11 mouse cellular contexts compared by ENCODE assay signal in the genomic region with DNA sequence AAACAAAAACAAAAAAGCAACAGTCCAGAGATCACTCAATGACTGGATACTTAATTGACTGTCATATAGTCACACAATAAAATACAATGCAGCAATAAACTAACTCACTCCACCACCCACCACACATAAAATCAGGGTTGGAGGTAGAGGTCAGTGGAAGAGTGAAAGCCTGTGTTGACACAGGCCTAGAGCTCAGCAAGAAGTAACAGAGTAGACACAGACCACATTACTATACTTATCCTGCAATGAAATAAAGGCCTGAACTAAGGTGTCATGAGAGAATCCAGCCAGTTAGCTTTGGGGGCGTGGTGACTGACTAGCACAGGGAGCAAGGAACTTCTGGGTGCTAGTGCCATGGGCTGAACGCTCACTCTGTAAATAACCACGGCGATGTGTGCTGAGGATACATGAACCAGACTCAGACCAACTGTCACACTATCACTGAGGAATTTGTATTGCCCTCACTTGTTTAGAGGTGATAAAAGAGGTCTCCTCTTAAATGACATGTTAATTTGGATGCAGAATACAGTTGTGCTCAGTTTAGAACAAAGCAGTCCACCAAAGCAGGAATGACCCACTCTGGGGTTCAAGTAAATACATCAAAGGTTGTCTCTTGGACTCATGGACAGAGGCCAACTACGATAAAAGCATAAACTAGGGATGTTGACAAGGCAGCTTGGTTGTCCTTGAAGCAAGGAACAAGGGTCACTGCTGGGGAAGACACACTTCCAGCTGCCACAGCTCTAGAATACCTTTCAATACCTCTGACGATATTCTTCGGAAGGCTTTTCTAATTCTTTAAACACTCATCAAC. TPM values are rescaled to one million over a fixed set of nuclear protein-coding genes. Genes with fewer than 3 reads are reported as not detected.
DNase-seq lines count a peak whose midpoint lies in the region; ATAC-seq and TF ChIP-seq lines count a peak whose summit lies in the region.
"Had no signal": no experiment of that assay in that cellular context is flagged by ENCODE, and none has a peak within 500 bp of the region (broad histone marks: within the 10 kb centered on the region; RNA-seq: fewer than 3 reads in every experiment).

No protein-coding gene starts in this region.

- no peak overlapping the region for H3K4me2 ChIP-seq in intestine, embryonic 15.5 days (replicated peaks)
- peak overlapping the region; percentile 20; the same call in 1 of the 2 replicates for H3K4me2 ChIP-seq in liver, embryonic 14.5 days (ENCODE audit: low read depth)
- H3K4me2 ChIP-seq in hindbrain, embryonic 16.5 days (ENCODE audit: low read length): no peak overlapping the region
- H3K4me2 ChIP-seq: embryonic facial prominence, embryonic 13.5 days; limb, embryonic 15.5 days had no signal

- H3K9ac ChIP-seq in intestine, embryonic 15.5 days: no peak overlapping the region
- H3K9ac ChIP-seq in liver, embryonic 14.5 days (replicated peaks): no peak overlapping the region
- no peak overlapping the region for H3K9ac ChIP-seq in hindbrain, embryonic 16.5 days (ENCODE audit: low read depth, low read length)
- H3K9ac ChIP-seq: embryonic facial prominence, embryonic 13.5 days; limb, embryonic 15.5 days had no signal

- no peaks in the 10 kb centered on the region for H3K4me1 ChIP-seq in intestine, embryonic 15.5 days (replicated peaks)
- H3K4me1 ChIP-seq in liver, embryonic 14.5 days (replicated peaks; ENCODE audit: control insufficient read depth in 2 of 2, insufficient read depth in 2 of 2, low read length in 1 of 2): peaks cover 0 to 9% of the 10 kb centered on the region in 2 experiments; a peak in 3 of 4 replicates
- H3K4me1 ChIP-seq in hindbrain, embryonic 16.5 days (ENCODE audit: control insufficient read depth, insufficient read depth, low read depth, low read length): no peaks in the 10 kb centered on the region

- TF ChIP-seq EP300 in liver, embryonic 14.5 days (IDR thresholded peaks at IDR 0.05; ENCODE audit: low read depth): no peak

- peak; percentile 75 for ATAC-seq in intestine, embryonic 15.5 days
- ATAC-seq in liver, embryonic 14.5 days (ENCODE audit: insufficient read depth): peak; percentile 69
- no peak for ATAC-seq in hindbrain, embryonic 16.5 days

- H3K27ac ChIP-seq in intestine, embryonic 15.5 days: no peak overlapping the region
- H3K27ac ChIP-seq in liver, embryonic 14.5 days: no peak overlapping the region
- no peak overlapping the region for H3K27ac ChIP-seq in hindbrain, embryonic 16.5 days (ENCODE audit: low read depth, low read length)
- H3K27ac ChIP-seq: embryonic facial prominence, embryonic 13.5 days; limb, embryonic 15.5 days had no signal

- H3K9me3 ChIP-seq in intestine, embryonic 15.5 days: no peaks in the 10 kb centered on the region
- no peaks in the 10 kb centered on the region for H3K9me3 ChIP-seq in liver, embryonic 14.5 days (ENCODE audit: control insufficient read depth, low read length)
- H3K9me3 ChIP-seq in hindbrain, embryonic 16.5 days (ENCODE audit: control insufficient read depth, low read length): no peaks in the 10 kb centered on the region
- H3K9me3 ChIP-seq: embryonic facial prominence, embryonic 13.5 days; G1E; limb, embryonic 15.5 days had no signal

- WGBS in intestine, embryonic 15.5 days: 37% methylated on average over 7 of the region's 7 CpGs
- WGBS in liver, embryonic 14.5 days (ENCODE audit: insufficient replicate concordance): 73% methylated on average over 7 of the region's 7 CpGs
- 86% methylated on average over 7 of the region's 7 CpGs for WGBS in hindbrain, embryonic 16.5 days

- no peaks in the 10 kb centered on the region for H3K27me3 ChIP-seq in intestine, embryonic 15.5 days (replicated peaks)
- H3K27me3 ChIP-seq in liver, embryonic 14.5 days (ENCODE audit: control insufficient read depth, insufficient read depth, low read length): no peaks in the 10 kb centered on the region
- no peaks in the 10 kb centered on the region for H3K27me3 ChIP-seq in hindbrain, embryonic 16.5 days (replicated peaks; ENCODE audit: control insufficient read depth, insufficient read depth, low read length)
- H3K27me3 ChIP-seq: embryonic facial prominence, embryonic 13.5 days; limb, embryonic 15.5 days had no signal

- peak; percentile 35 for DNase-seq in ZHBTc4 (ENCODE audit: low read depth, low spot score)
- peak; percentile 53 for DNase-seq in heart, adult 8-10 months (ENCODE audit: low spot score)
- DNase-seq in liver, embryonic 14.5 days (ENCODE audit: low read depth in 3 of 3, low spot score in 3 of 3): no peak
- DNase-seq in layer of hippocampus, adult 8-10 months (ENCODE audit: low spot score in 2 of 2): no peak
- no peak for DNase-seq in embryo, embryonic 11 days
- DNase-seq: cerebellum, adult 18-20 months had no signal

- TF ChIP-seq CTCF in liver, embryonic 14.5 days (IDR thresholded peaks at IDR 0.05; ENCODE audit: low read depth): no peak

- H3K36me3 ChIP-seq in intestine, embryonic 15.5 days: no peaks in the 10 kb centered on the region
- H3K36me3 ChIP-seq in liver, embryonic 14.5 days (replicated peaks; ENCODE audit: control insufficient read depth, insufficient read depth, low read depth): no peaks in the 10 kb centered on the region
- H3K36me3 ChIP-seq in hindbrain, embryonic 16.5 days (ENCODE audit: control insufficient read depth, insufficient read depth, low read length): no peaks in the 10 kb centered on the region
- H3K36me3 ChIP-seq: limb, embryonic 15.5 days had no signal

- H3K4me3 ChIP-seq in intestine, embryonic 15.5 days (replicated peaks): no peak overlapping the region
- H3K4me3 ChIP-seq in liver, embryonic 14.5 days (ENCODE audit: insufficient read depth in 1 of 2, low read depth in 2 of 2, low read length in 2 of 2): no peak overlapping the region
- no peak overlapping the region for H3K4me3 ChIP-seq in hindbrain, embryonic 16.5 days (ENCODE audit: low read length)
- H3K4me3 ChIP-seq: embryonic facial prominence, embryonic 13.5 days; limb, embryonic 15.5 days had no signal

RNA-seq across cellular contexts. Expression of a gene that starts 31.8 kb away (rescaled TPM):
- 100 to 1,000 TPM; 134 to 155 (median 137) TPM for total RNA-seq in heart, adult 8-10 months (2022)
- polyA plus RNA-seq in intestine, embryonic 15.5 days (2015; fragmentation: Nextera tagmentation; extraction: Ambion mirVana): 47.3 and 48.2 TPM in 2 replicates
- 8.4 and 11.6 TPM in 2 replicates for polyA plus RNA-seq in liver, embryonic 14.5 days (2012; rRNA removed)
- 26.0 and 28.6 TPM in 2 replicates for polyA plus RNA-seq in liver, embryonic 14.5 days (2014; fragmentation: Nextera tagmentation; extraction: Ambion mirVana)
- 6.3 and 6.5 TPM in 2 replicates for polyA plus RNA-seq in hindbrain, embryonic 16.5 days (2015; fragmentation: Nextera tagmentation; extraction: Ambion mirVana)
- total RNA-seq in layer of hippocampus, adult 8-10 months (2022): 1 to 10 TPM; 3.3 to 6.7 (median 4.3) TPM

Comparison
In these comparisons a context has a peak if more than half of its experiments do, and no peak if none do; other contexts are left out.
1. DNase-seq: peak in ZHBTc4 (single experiment) and heart, adult 8-10 months (single experiment); none in liver, embryonic 14.5 days (0 of 3), layer of hippocampus, adult 8-10 months (0 of 2) and embryo, embryonic 11 days (single experiment).